Mouse (Mus musculus) stomach, embryonic 16.5 days (tissue): ENCODE measurements around the gene Hist1h2bp. TPM values are rescaled to one million over a fixed set of nuclear protein-coding genes. Genes with fewer than 3 reads are reported as not detected.
"Not testable (repeated sequence)": the region's sequence is repeated elsewhere in the genome, so short reads cannot be mapped to it uniquely, and the experiment has no call there.

Experiments
- ATAC-seq: fragments of 200-750 bp; cut with Nextera tagmentation; 2 replicates; pipeline ENCODE4 v1.8.0; 2017; ENCODE audit warnings: moderate number of reproducible peaks, moderate TSS enrichment; ENCODE audit not compliant: insufficient read depth, low FRiP score
- H3K27ac ChIP-seq: fragments of 300-500 bp; sonication (generic); 2 replicates; pipeline ENCODE4 v1.5.1; 2014; ENCODE audit warnings: low read length
- H3K27me3 ChIP-seq: fragments of 300-500 bp; sonication (generic); 2 replicates; pipeline ENCODE4 v1.6.1; 2014; ENCODE audit warnings: low read length, control low read depth, mixed read lengths; ENCODE audit not compliant: control insufficient read depth, insufficient read depth
- H3K36me3 ChIP-seq: fragments of 300-500 bp; sonication (generic); 2 replicates; pipeline ENCODE4 v1.6.1; 2014; ENCODE audit warnings: low read length; ENCODE audit not compliant: control insufficient read depth, insufficient read depth
- H3K4me1 ChIP-seq: fragments of 300-500 bp; sonication (generic); 2 replicates; pipeline ENCODE4 v1.6.1; 2014; ENCODE audit warnings: low read length, control low read depth, mixed read lengths; ENCODE audit not compliant: control insufficient read depth, insufficient read depth
- H3K4me2 ChIP-seq: fragments of 300-500 bp; sonication (generic); 2 replicates; pipeline ENCODE4 v1.6.1; 2014; ENCODE audit warnings: low read depth, low read length, mixed read lengths
- H3K4me3 ChIP-seq: fragments of 300-500 bp; sonication (generic); replicated peaks from 2 replicates; pipeline ENCODE4 v1.5.1; 2014; ENCODE audit warnings: mild to moderate bottlenecking, low read length
- H3K9ac ChIP-seq: fragments of 300-500 bp; sonication (generic); 2 replicates; pipeline ENCODE4 v1.6.1; 2014; ENCODE audit warnings: low read length
- H3K9me3 ChIP-seq: fragments of 300-500 bp; sonication (generic); replicated peaks from 2 replicates; pipeline ENCODE4 v1.6.1; 2016; ENCODE audit warnings: low read length, control low read depth; ENCODE audit not compliant: control insufficient read depth
- WGBS: fragments of 180-500 bp; shearing (Covaris S2); extraction: QIAGEN DNeasy Blood & Tissue Kit; methylation state at CpG from one replicate; pipeline ENCODE4 v1.1.7; 2014; 5-methylcytosine and 5-hydroxymethylcytosine counted together
- polyA plus RNA-seq: library from polyadenylated mRNA; unstranded; fragments of >200 nt; fragmentation: Nextera tagmentation; extraction: Ambion mirVana; gene quantifications from 2 replicates; pipeline ENCODE4 v1.2.1, GENCODE M21; 2015

Gene Hist1h2bp
- polyA plus RNA-seq, 1 experiment from 2014 or later: 1.4 TPM

- H3K4me2 ChIP-seq: peak within 1 kb of the TSS; percentile 79
- peak within 1 kb of the TSS; percentile 74 for H3K9ac ChIP-seq
- ATAC-seq: peak; percentile 93
- H3K27me3 ChIP-seq, H3K36me3 ChIP-seq, H3K9me3 ChIP-seq: not testable (repeated sequence)
- peak within 1 kb of the TSS; percentile 95 for H3K27ac ChIP-seq
- H3K4me1 ChIP-seq: peaks cover 18% of the 10 kb centered on the region
- peak within 1 kb of the TSS; percentile 52 for H3K4me3 ChIP-seq
- 0% methylated on average over 37 of the region's 50 CpGs for WGBS
Observed at GRCm38 (mm10) chr13:21753524-21754285, 33.6 kb upstream of the Hist1h2bp start, which contains the start of the genes Hist1h2ak and Hist1h2bn. Gene Hist1h2ak (minus strand): TSS chr13:21753827. Gene Hist1h2bn (plus strand): TSS chr13:21754123.

GRCm38 (mm10) chr13:21754294-21755001 is 32.8 kb upstream of the Hist1h2bp start:
- WGBS: under 1% methylated on average over 21 of the region's 26 CpGs
- H3K4me2 ChIP-seq: peak overlapping the region; percentile 79
- peak overlapping the region; percentile 66 for H3K9ac ChIP-seq
- H3K4me3 ChIP-seq: peak overlapping the region; percentile 52
- peaks cover 15% of the 10 kb centered on the region for H3K4me1 ChIP-seq
- H3K36me3 ChIP-seq, ATAC-seq, H3K9me3 ChIP-seq, H3K27me3 ChIP-seq: not testable (repeated sequence)
- peak overlapping the region; percentile 89 for H3K27ac ChIP-seq

- Histone ChIP-seq H3K9ac (no peak overlapping the region), H3K4me1 (peaks cover 13% of the 10 kb centered on the region), H3K27me3 (no peaks in the 10 kb centered on the region), H3K27ac (no peak overlapping the region), H3K9me3 (no peaks in the 10 kb centered on the region), H3K36me3 (no peaks in the 10 kb centered on the region), H3K4me2 (no peak overlapping the region), H3K4me3 (no peak overlapping the region)
- no peak for ATAC-seq
- 69% methylated on average over 1 of the region's 1 CpGs for WGBS
Observed at GRCm38 (mm10) chr13:21755707-21756106, 31.6 kb upstream of the Hist1h2bp start.

GRCm38 (mm10) chr13:21778814-21779766 is 8.2 kb upstream of the Hist1h2bp start:
- peak; percentile 88 for ATAC-seq
- peak overlapping the region; percentile 93 for H3K4me2 ChIP-seq
- H3K27ac ChIP-seq: peak overlapping the region; percentile 96
- no peaks in the 10 kb centered on the region for H3K27me3 ChIP-seq
- H3K36me3 ChIP-seq: no peaks in the 10 kb centered on the region
- H3K9me3 ChIP-seq: no peaks in the 10 kb centered on the region
- H3K9ac ChIP-seq: peak overlapping the region; percentile 85
- peak overlapping the region; percentile 52 for H3K4me3 ChIP-seq
- peaks cover 27% of the 10 kb centered on the region for H3K4me1 ChIP-seq
- 2% methylated on average over 33 of the region's 33 CpGs for WGBS

GRCm38 (mm10) chr13:21779767-21780731 is 7.2 kb upstream of the Hist1h2bp start, which contains the start of gene Hist1h1b:
Gene Hist1h1b (minus strand): TSS chr13:21780625.
- Histone ChIP-seq H3K9ac (peak within 1 kb of the TSS; percentile 85), H3K9me3 (no peaks in the 10 kb centered on the region), H3K36me3 (no peaks in the 10 kb centered on the region), H3K4me2 (peak within 1 kb of the TSS; percentile 93), H3K4me3 (peak within 1 kb of the TSS; percentile 52), H3K27me3 (no peaks in the 10 kb centered on the region), H3K27ac (peak within 1 kb of the TSS; percentile 96), H3K4me1 (peaks cover 32% of the 10 kb centered on the region)
- WGBS: under 1% methylated on average over 44 of the region's 44 CpGs
- peak; percentile 41; the same call in 1 of the 2 replicates for ATAC-seq

- no peak for ATAC-seq
- Histone ChIP-seq H3K27me3 (no peaks in the 10 kb centered on the region), H3K36me3 (no peaks in the 10 kb centered on the region), H3K9ac (peak overlapping the region; percentile 85; the same call in 1 of the 2 replicates), H3K4me1 (peaks cover 35% of the 10 kb centered on the region), H3K27ac (peak overlapping the region; percentile 96), H3K4me3 (peak overlapping the region; percentile 52; the same call in 1 of the 2 replicates), H3K4me2 (peak overlapping the region; percentile 93), H3K9me3 (no peaks in the 10 kb centered on the region)
- WGBS: 43% methylated on average over 6 of the region's 6 CpGs
Observed at GRCm38 (mm10) chr13:21781021-21781555, 6.2 kb upstream of the Hist1h2bp start.

GRCm38 (mm10) chr13:21781639-21782038 is 5.6 kb upstream of the Hist1h2bp start:
- Histone ChIP-seq H3K36me3 (no peaks in the 10 kb centered on the region), H3K27ac (no peak overlapping the region), H3K4me2 (no peak overlapping the region), H3K9ac (no peak overlapping the region), H3K9me3 (no peaks in the 10 kb centered on the region), H3K4me1 (peaks cover 36% of the 10 kb centered on the region), H3K27me3 (no peaks in the 10 kb centered on the region), H3K4me3 (no peak overlapping the region)
- no peak for ATAC-seq
- 85% methylated on average over 1 of the region's 1 CpGs for WGBS
